Mouse (Mus musculus) limb, embryonic 14.5 days (tissue): ENCODE results near the gene Tmem41a. TPM values are rescaled to one million over a fixed set of nuclear protein-coding genes. Genes with fewer than 3 reads are reported as not detected.

Experiments used
- ATAC-seq: fragments of 200-750 bp; cut with Nextera tagmentation; 2 replicates; pipeline ENCODE4 v1.8.0; 2017; ENCODE audit warnings: low read depth, moderate number of reproducible peaks, moderate TSS enrichment; ENCODE audit not compliant: low FRiP score
- DNase-seq: peaks from one replicate; pipeline ENCODE4 v3.0.0-alpha.2; 2015; ENCODE audit warnings: low spot score
- H3K27ac ChIP-seq: fragments of 300-500 bp; sonication (generic); replicated peaks from 2 replicates; pipeline ENCODE4 v1.5.1; 2014; ENCODE audit warnings: low read depth, mild to moderate bottlenecking, low read length, moderate library complexity, mixed read lengths
- H3K27me3 ChIP-seq: fragments of 300-500 bp; sonication (generic); 2 replicates; pipeline ENCODE4 v1.6.1; 2014; ENCODE audit warnings: low read length, mixed read lengths; ENCODE audit not compliant: control insufficient read depth, insufficient read depth
- H3K36me3 ChIP-seq: fragments of 300-500 bp; sonication (generic); 2 replicates; pipeline ENCODE4 v1.6.1; 2014; ENCODE audit warnings: mild to moderate bottlenecking, low read length, moderate library complexity, mixed read lengths; ENCODE audit not compliant: control insufficient read depth, insufficient read depth
- H3K4me1 ChIP-seq: fragments of 300-500 bp; sonication (generic); 2 replicates; pipeline ENCODE4 v1.6.1; 2014; ENCODE audit warnings: antibody characterized with exemption, low read length, mixed read lengths; ENCODE audit not compliant: control insufficient read depth, insufficient read depth
- H3K4me2 ChIP-seq: fragments of 300-500 bp; sonication (generic); replicated peaks from 2 replicates; pipeline ENCODE4 v1.6.1; 2014; ENCODE audit warnings: low read depth, mild to moderate bottlenecking, low read length, moderate library complexity; ENCODE audit not compliant: severe bottlenecking
- H3K4me3 ChIP-seq: fragments of 300-500 bp; sonication (generic); replicated peaks from 2 replicates; pipeline ENCODE4 v1.5.1; 2014; ENCODE audit warnings: low read length
- H3K9ac ChIP-seq: fragments of 300-500 bp; sonication (generic); 2 replicates; pipeline ENCODE4 v1.6.1; 2014; ENCODE audit warnings: mild to moderate bottlenecking, low read depth, low read length, moderate library complexity; ENCODE audit not compliant: severe bottlenecking
- H3K9me3 ChIP-seq: fragments of 300-500 bp; sonication (generic); 2 replicates; pipeline ENCODE4 v1.6.1; 2016; ENCODE audit warnings: low read length; ENCODE audit not compliant: control insufficient read depth
- POLR2A ChIP-seq: fragments of 200-500 bp; IDR thresholded peaks from 2 replicates; pipeline ENCODE4 v1.8.0; 2012; ENCODE audit warnings: inconsistent platforms, mild to moderate bottlenecking, moderate library complexity, borderline replicate concordance; ENCODE audit not compliant: insufficient read depth, insufficient read length; ENCODE audit errors: extremely low read depth
- WGBS: fragments of 180-500 bp; shearing (Covaris S2); extraction: QIAGEN DNeasy Blood & Tissue Kit; methylation state at CpG from one replicate; pipeline ENCODE4 v1.1.7; 2014; 5-methylcytosine and 5-hydroxymethylcytosine counted together
- polyA plus RNA-seq, 2 experiments: library from polyadenylated mRNA; depleted of rRNA in 1 of 2; stranded (reverse) in 1 of 2; unstranded in 1 of 2; fragments of >200 nt; fragmentation: Nextera tagmentation in 1 of 2; extraction: Ambion mirVana in 1 of 2; gene quantifications; 2 replicates each; pipeline versions ENCODE4 v1.2.1 to v1.2.3; 2012 to 2014

The Tmem41a gene
- polyA plus RNA-seq, 2 experiments, result 27.6 to 42.8 TPM

DNA sequence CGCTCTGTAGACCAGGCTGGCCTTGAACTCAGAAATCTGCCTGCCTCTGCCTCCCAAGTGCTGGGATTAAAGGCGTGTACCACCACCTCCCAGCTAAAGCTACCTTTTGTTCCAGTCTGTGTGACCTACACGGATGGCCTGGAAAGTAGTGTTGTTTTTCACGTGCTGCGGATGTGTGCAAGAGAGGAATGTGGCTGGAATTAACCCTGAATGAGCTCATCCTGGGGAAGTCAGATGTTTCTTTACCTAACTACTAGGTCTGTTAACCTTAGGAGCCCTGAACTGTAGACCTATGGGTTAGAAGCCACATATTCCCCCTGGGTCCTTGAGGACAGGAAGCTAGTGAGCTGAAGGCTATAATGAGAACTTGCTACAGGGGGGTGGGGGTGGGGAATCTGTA is 40.6 kb upstream of the Tmem41a start:
- no peak for TF ChIP-seq POLR2A
- H3K9me3 ChIP-seq, result no peaks in the 10 kb centered on the region
- no peaks in the 10 kb centered on the region for H3K4me1 ChIP-seq
- no peak overlapping the region for H3K27ac ChIP-seq
- no peak overlapping the region for H3K4me3 ChIP-seq
- no peaks in the 10 kb centered on the region for H3K36me3 ChIP-seq
- H3K27me3 ChIP-seq, result no peaks in the 10 kb centered on the region
- ATAC-seq (no peak), DNase-seq (no peak)
- 68% methylated on average over 5 of the region's 5 CpGs for WGBS
- H3K9ac ChIP-seq, result no peak overlapping the region
- no peak overlapping the region for H3K4me2 ChIP-seq

GRCm38 (mm10) chr16:21986191-21986590 is 38.8 kb upstream of the Tmem41a start:
- no peaks in the 10 kb centered on the region for H3K36me3 ChIP-seq
- WGBS, result 48% methylated on average over 3 of the region's 3 CpGs
- no peak overlapping the region for H3K4me3 ChIP-seq
- H3K9me3 ChIP-seq, result no peaks in the 10 kb centered on the region
- ATAC-seq (no peak), DNase-seq (no peak)
- H3K27ac ChIP-seq, result no peak overlapping the region
- H3K4me1 ChIP-seq, result no peaks in the 10 kb centered on the region
- no peaks in the 10 kb centered on the region for H3K27me3 ChIP-seq
- no peak for TF ChIP-seq POLR2A
- H3K4me2 ChIP-seq, result no peak overlapping the region
- no peak overlapping the region for H3K9ac ChIP-seq

DNA sequence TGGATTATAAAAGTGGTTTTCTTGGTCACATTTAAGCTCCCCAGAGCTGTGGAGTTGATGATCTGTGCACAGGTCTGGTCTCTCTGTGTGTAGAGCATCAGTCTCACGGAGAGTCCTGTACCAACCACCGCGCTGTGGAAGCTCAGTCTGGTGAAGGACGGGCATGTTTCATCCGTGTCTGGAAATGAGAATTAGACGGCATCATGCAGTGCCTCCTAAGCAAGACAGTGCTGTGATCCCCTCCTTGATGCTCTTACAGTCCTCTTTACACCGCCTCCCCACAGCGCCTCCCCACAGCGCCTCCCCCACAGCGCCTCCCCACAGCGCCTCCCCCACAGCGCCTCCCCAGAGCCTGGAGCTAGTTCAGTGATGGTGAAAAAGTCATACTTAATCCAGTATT is 36.7 kb upstream of the Tmem41a start:
- H3K36me3 ChIP-seq, result no peaks in the 10 kb centered on the region
- TF ChIP-seq POLR2A, result no peak
- no peak overlapping the region for H3K9ac ChIP-seq
- H3K4me1 ChIP-seq, result no peaks in the 10 kb centered on the region
- no peak for ATAC-seq
- no peaks in the 10 kb centered on the region for H3K9me3 ChIP-seq
- DNase-seq, result no peak
- 86% methylated on average over 12 of the region's 12 CpGs for WGBS
- no peak overlapping the region for H3K4me2 ChIP-seq
- H3K27me3 ChIP-seq, result no peaks in the 10 kb centered on the region
- no peak overlapping the region for H3K27ac ChIP-seq
- H3K4me3 ChIP-seq, result no peak overlapping the region

GRCm38 (mm10) chr16:21983581-21983980 is 36.2 kb upstream of the Tmem41a start:
- Histone ChIP-seq H3K4me3 (no peak overlapping the region), H3K9ac (no peak overlapping the region), H3K9me3 (no peaks in the 10 kb centered on the region), H3K27me3 (no peaks in the 10 kb centered on the region), H3K4me2 (no peak overlapping the region), H3K27ac (no peak overlapping the region), H3K36me3 (no peaks in the 10 kb centered on the region), H3K4me1 (no peaks in the 10 kb centered on the region)
- no peak for TF ChIP-seq POLR2A
- 94% methylated on average over 4 of the region's 4 CpGs for WGBS
- ATAC-seq (no peak), DNase-seq (no peak)

DNA sequence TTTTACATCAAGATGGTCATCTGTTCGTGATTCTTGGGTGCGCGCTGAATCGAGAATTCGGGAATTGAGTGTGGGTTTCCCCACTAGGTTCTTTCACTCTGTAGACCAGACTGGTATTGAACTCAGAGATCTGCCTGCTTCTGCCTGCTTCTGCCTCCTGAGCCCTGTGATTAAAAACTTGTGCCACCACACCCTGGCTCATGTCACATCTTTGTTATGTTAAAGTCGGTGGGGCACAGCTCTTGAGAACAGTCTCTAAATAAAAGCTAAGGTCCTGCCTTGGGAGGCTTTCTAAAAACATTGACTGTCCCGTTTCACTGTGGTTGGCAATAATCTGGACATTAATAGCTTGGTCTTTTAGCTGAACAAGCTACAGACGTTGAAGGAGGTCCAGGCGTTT is 35.8 kb upstream of the Tmem41a start:
- WGBS, result 92% methylated on average over 9 of the region's 9 CpGs
- Histone ChIP-seq H3K27ac (no peak overlapping the region), H3K9ac (no peak overlapping the region), H3K4me3 (no peak overlapping the region), H3K4me1 (no peaks in the 10 kb centered on the region), H3K9me3 (no peaks in the 10 kb centered on the region), H3K27me3 (no peaks in the 10 kb centered on the region), H3K36me3 (no peaks in the 10 kb centered on the region), H3K4me2 (no peak overlapping the region)
- no peak for TF ChIP-seq POLR2A
- no peak for DNase-seq
- no peak for ATAC-seq

DNA sequence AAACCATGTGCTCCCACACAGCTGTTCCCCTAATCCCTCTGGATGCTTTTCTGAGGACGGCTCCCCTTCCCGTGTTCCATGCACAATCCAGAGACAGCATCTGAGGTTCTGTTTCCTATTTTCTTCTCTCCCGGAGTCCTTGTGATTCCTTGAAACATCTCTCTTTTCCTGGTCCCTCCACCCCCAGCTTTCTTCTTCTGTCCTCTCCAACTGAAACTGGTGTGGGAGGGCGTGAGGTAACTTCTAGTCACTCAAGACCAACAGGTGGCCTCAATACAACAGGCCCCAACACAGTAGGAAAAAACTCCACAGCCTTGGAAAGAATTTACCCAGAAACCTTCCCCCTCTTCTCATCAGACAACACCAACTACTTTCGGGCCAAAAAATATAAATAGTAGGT is 30.0 kb upstream of the Tmem41a start:
- Histone ChIP-seq H3K27me3 (0 out of 2 replicates have a peak, but pooled peaks cover 5% of the 10 kb centered on the region), H3K4me3 (no peak overlapping the region), H3K36me3 (no peaks in the 10 kb centered on the region), H3K9ac (no peak overlapping the region), H3K27ac (no peak overlapping the region), H3K9me3 (no peaks in the 10 kb centered on the region), H3K4me1 (no peaks in the 10 kb centered on the region), H3K4me2 (no peak overlapping the region)
- DNase-seq, result no peak
- ATAC-seq, result no peak
- no peak for TF ChIP-seq POLR2A
- WGBS, result 61% methylated on average over 5 of the region's 5 CpGs
